Comparison of ENCODE assay signal across 15 mouse cellular contexts in genomic region chr15:52999200-52999599, GRCm38 (mm10).
"Had no signal": no experiment of that assay in that cellular context is flagged by ENCODE, and none has a peak within 500 bp of the region (broad histone marks: within the 10 kb centered on the region; RNA-seq: fewer than 3 reads in every experiment).

No protein-coding gene starts in this region.

- H3K27ac ChIP-seq: kidney, postnatal 0 days; liver, embryonic 13.5 days; neural tube, embryonic 12.5 days; neural tube, embryonic 15.5 days; stomach, embryonic 15.5 days had no signal

- H3K4me3 ChIP-seq: liver, embryonic 13.5 days; neural tube, embryonic 12.5 days; neural tube, embryonic 15.5 days; stomach, embryonic 15.5 days had no signal

- H3K27me3 ChIP-seq: liver, embryonic 13.5 days; neural tube, embryonic 12.5 days; neural tube, embryonic 15.5 days; stomach, embryonic 15.5 days had no signal

- H3K36me3 ChIP-seq: liver, embryonic 13.5 days; neural tube, embryonic 12.5 days; neural tube, embryonic 15.5 days; stomach, embryonic 15.5 days had no signal

- DNase-seq: kidney, adult 2 months; kidney, postnatal 4 days; liver, embryonic 13.5 days; lung, adult 2 months; lung, postnatal 14 days; lung, postnatal 4 days; midbrain, embryonic 14.5 days; right cerebral cortex, postnatal 14 days; right cerebral cortex, postnatal 4 days; spleen, adult 18-20 months; thymus, postnatal 25 days had no signal

- H3K4me1 ChIP-seq: liver, embryonic 13.5 days; neural tube, embryonic 12.5 days; neural tube, embryonic 15.5 days; stomach, embryonic 15.5 days had no signal
